In the genomic region with DNA sequence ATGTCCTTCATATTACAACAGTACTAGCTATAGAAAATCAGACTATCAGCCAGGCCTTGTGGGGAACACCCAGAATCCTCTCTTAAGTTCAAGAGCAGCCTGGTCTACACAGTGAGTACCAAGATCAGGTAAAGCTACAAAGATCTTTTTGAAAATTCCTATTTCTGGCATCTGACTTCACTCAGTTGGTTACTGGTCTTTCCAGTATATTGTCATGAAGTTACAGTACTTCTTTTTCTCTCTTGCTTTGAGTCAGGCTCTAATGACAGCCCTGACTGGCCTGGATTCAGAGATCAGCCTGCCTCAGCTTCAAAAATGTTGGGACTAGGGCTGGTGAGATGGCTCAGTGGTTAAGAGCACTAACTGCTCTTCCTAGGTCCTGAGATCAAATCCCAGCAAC, we compare ENCODE assay signal across 9 mouse cellular contexts. TPM values are rescaled to one million over a fixed set of nuclear protein-coding genes. Genes with fewer than 3 reads are reported as not detected.
A peak's percentile ranks its signal among the peaks of the same experiment; 100 is the strongest.
DNase-seq lines count a peak whose midpoint lies in the region; ATAC-seq and TF ChIP-seq lines count a peak whose summit lies in the region.
"Had no signal": no experiment of that assay in that cellular context is flagged by ENCODE, and none has a peak within 500 bp of the region (broad histone marks: within the 10 kb centered on the region; RNA-seq: fewer than 3 reads in every experiment).

No protein-coding gene starts in this region.

- no peak for TF ChIP-seq POLR2A in testis, adult 2 months (IDR thresholded peaks at IDR 0.05; ENCODE audit: control insufficient read depth, low read depth, low read length)

- no peak for ATAC-seq in liver, embryonic 14.5 days (ENCODE audit: insufficient read depth)
- no peak for ATAC-seq in stomach, embryonic 16.5 days (ENCODE audit: insufficient read depth, low FRiP score)
- no peak for ATAC-seq in monocyte, adult 5-6 weeks (replicated peaks; ENCODE audit: insufficient number of reproducible peaks, low FRiP score, low TSS enrichment, poor library complexity, severe bottlenecking)

- no peaks in the 10 kb centered on the region for H3K36me3 ChIP-seq in testis, adult 2 months (ENCODE audit: control insufficient read depth, insufficient read depth, low read length)
- H3K36me3 ChIP-seq in liver, embryonic 14.5 days (replicated peaks; ENCODE audit: control insufficient read depth, insufficient read depth, low read depth) = no peaks in the 10 kb centered on the region
- H3K36me3 ChIP-seq in stomach, embryonic 16.5 days (ENCODE audit: control insufficient read depth, insufficient read depth, low read length) = no peaks in the 10 kb centered on the region

- TF ChIP-seq EP300 in liver, embryonic 14.5 days (IDR thresholded peaks at IDR 0.05; ENCODE audit: low read depth) = no peak

- no peak overlapping the region for H3K27ac ChIP-seq in gastrocnemius, adult 2 months
- peak overlapping the region; percentile 42; the same call in 1 of the 2 replicates for H3K27ac ChIP-seq in testis, adult 2 months (ENCODE audit: control insufficient read depth, insufficient read depth, low read depth, low read length)
- H3K27ac ChIP-seq in liver, embryonic 14.5 days = no peak overlapping the region
- H3K27ac ChIP-seq in stomach, embryonic 16.5 days (ENCODE audit: low read length) = no peak overlapping the region
- H3K27ac ChIP-seq: macrophage had no signal

- no peak for DNase-seq in gastrocnemius, adult 2 months
- no peak for DNase-seq in gastrocnemius, adult 8-10 months (ENCODE audit: low spot score in 2 of 2)
- no peak for DNase-seq in testis, postnatal 10 days (ENCODE audit: low spot score)
- no peak for DNase-seq in liver, embryonic 14.5 days (ENCODE audit: low read depth in 3 of 3, low spot score in 3 of 3)
- no peak for DNase-seq in cerebellum, postnatal 4 days (ENCODE audit: low spot score in 2 of 2)

- intact Hi-C loops in gastrocnemius, adult 2 months (cut with DNase I) = loop anchor here (5.0 to 10.0 kb wide), 2 partner anchors 53 to 421 kb away; a partner anchor contains a TSS

- no peaks in the 10 kb centered on the region for H3K27me3 ChIP-seq in testis, adult 2 months (ENCODE audit: control insufficient read depth, insufficient read depth, low read length)
- no peaks in the 10 kb centered on the region for H3K27me3 ChIP-seq in liver, embryonic 14.5 days (ENCODE audit: control insufficient read depth, insufficient read depth, low read length)
- no peaks in the 10 kb centered on the region for H3K27me3 ChIP-seq in stomach, embryonic 16.5 days (ENCODE audit: control insufficient read depth, insufficient read depth, low read length)

- no peak overlapping the region for H3K9ac ChIP-seq in liver, embryonic 14.5 days (replicated peaks)
- no peak overlapping the region for H3K9ac ChIP-seq in stomach, embryonic 16.5 days (ENCODE audit: low read length)

- peak overlapping the region; percentile 81 for H3K4me3 ChIP-seq in gastrocnemius, adult 2 months
- H3K4me3 ChIP-seq in testis, adult 2 months (ENCODE audit: control insufficient read depth, low read depth, low read length) = 0 out of 2 replicates have a peak overlapping the region, but pooled peaks have one; percentile 34
- H3K4me3 ChIP-seq in liver, embryonic 14.5 days (ENCODE audit: insufficient read depth in 1 of 2, low read depth in 2 of 2, low read length in 2 of 2) = peak overlapping the region in 1 of 2 experiments; percentile 16; a peak in 2 of 4 replicates
- H3K4me3 ChIP-seq in stomach, embryonic 16.5 days (replicated peaks; ENCODE audit: low read length) = no peak overlapping the region

- H3K9me3 ChIP-seq in liver, embryonic 14.5 days (ENCODE audit: control insufficient read depth, low read length) = no peaks in the 10 kb centered on the region
- H3K9me3 ChIP-seq in stomach, embryonic 16.5 days (replicated peaks; ENCODE audit: control insufficient read depth, low read length) = no peaks in the 10 kb centered on the region

- H3K4me1 ChIP-seq in testis, adult 2 months (ENCODE audit: control insufficient read depth, insufficient read depth, low read length) = peaks cover 5% of the 10 kb centered on the region
- H3K4me1 ChIP-seq in liver, embryonic 14.5 days (replicated peaks; ENCODE audit: control insufficient read depth in 2 of 2, insufficient read depth in 2 of 2, low read length in 1 of 2) = peaks cover 7 to 13% of the 10 kb centered on the region in 2 experiments
- H3K4me1 ChIP-seq in stomach, embryonic 16.5 days (ENCODE audit: control insufficient read depth, insufficient read depth, low read length) = peaks cover 6% of the 10 kb centered on the region; the same call in 1 of the 2 replicates

- no peak for TF ChIP-seq CTCF in gastrocnemius, adult 2 months (IDR thresholded peaks at IDR 0.05)
- no peak for TF ChIP-seq CTCF in testis, adult 2 months (IDR thresholded peaks at IDR 0.05; ENCODE audit: control insufficient read depth, insufficient read depth, insufficient replicate concordance, low read depth, low read length)
- TF ChIP-seq CTCF in liver, embryonic 14.5 days (IDR thresholded peaks at IDR 0.05; ENCODE audit: low read depth) = no peak

- H3K4me2 ChIP-seq in liver, embryonic 14.5 days (ENCODE audit: low read depth) = peak overlapping the region; percentile 82
- peak overlapping the region; percentile 64; the same call in 1 of the 2 replicates for H3K4me2 ChIP-seq in stomach, embryonic 16.5 days (ENCODE audit: low read depth, low read length)

RNA-seq across cellular contexts. Expression of a gene that starts 4.4 kb away (rescaled TPM):
- total RNA-seq in gastrocnemius, adult 2 months (2021) = 10 to 100 TPM; 77.2 to 80.3 TPM
- 10 to 100 TPM; 75.6 to 84.6 (median 76.1) TPM for total RNA-seq in gastrocnemius, adult 8-10 months (2022)
- polyA plus RNA-seq in testis, adult 2 months (2012; rRNA removed) = 6.7 and 7.6 TPM in 2 replicates
- 2.2 and 3.8 TPM in 2 replicates for polyA plus RNA-seq in liver, embryonic 14.5 days (2012; rRNA removed)
- 12.8 and 15.1 TPM in 2 replicates for polyA plus RNA-seq in liver, embryonic 14.5 days (2014; fragmentation: Nextera tagmentation; extraction: Ambion mirVana)
- polyA plus RNA-seq in stomach, embryonic 16.5 days (2015; fragmentation: Nextera tagmentation; extraction: Ambion mirVana) = 21.8 and 22.3 TPM in 2 replicates
- total RNA-seq in monocyte, adult 5-6 weeks (2017) = 42.6 to 51.6 TPM (median 49.2 TPM) in 3 replicates

RNA-seq across cellular contexts. Expression of a gene that starts 40.6 kb away (rescaled TPM):
- under 1 TPM in 1 of 2 experiments, not detected in 1; 0.11 TPM for total RNA-seq in gastrocnemius, adult 2 months (2021)
- under 1 TPM in 1 of 4 experiments, not detected in 3; 0.08 TPM for total RNA-seq in gastrocnemius, adult 8-10 months (2022)
- 0.05 and 0.14 TPM in 2 replicates for polyA plus RNA-seq in testis, adult 2 months (2012; rRNA removed)
- polyA plus RNA-seq in liver, embryonic 14.5 days (2012; rRNA removed) = 0.26 and 0.31 TPM in 2 replicates
- polyA plus RNA-seq in liver, embryonic 14.5 days (2014; fragmentation: Nextera tagmentation; extraction: Ambion mirVana) = 0.51 and 0.62 TPM in 2 replicates
- 0.40 and 0.51 TPM in 2 replicates for polyA plus RNA-seq in stomach, embryonic 16.5 days (2015; fragmentation: Nextera tagmentation; extraction: Ambion mirVana)
- 5.1 to 9.4 TPM (median 8.1 TPM) in 3 replicates for total RNA-seq in monocyte, adult 5-6 weeks (2017)

RNA-seq across cellular contexts. Expression of a gene that starts 55.2 kb away (rescaled TPM):
- 100 to 1,000 TPM; 116 to 180 TPM for total RNA-seq in gastrocnemius, adult 2 months (2021)
- total RNA-seq in gastrocnemius, adult 8-10 months (2022) = 100 to 1,000 TPM; 123 to 132 (median 128) TPM
- 8.5 and 11.1 TPM in 2 replicates for polyA plus RNA-seq in testis, adult 2 months (2012; rRNA removed)
- polyA plus RNA-seq in liver, embryonic 14.5 days (2012; rRNA removed) = 31.8 and 52.8 TPM in 2 replicates
- polyA plus RNA-seq in liver, embryonic 14.5 days (2014; fragmentation: Nextera tagmentation; extraction: Ambion mirVana) = 87.4 and 97.3 TPM in 2 replicates
- polyA plus RNA-seq in stomach, embryonic 16.5 days (2015; fragmentation: Nextera tagmentation; extraction: Ambion mirVana) = 120 and 141 TPM in 2 replicates
- 21.0 to 31.0 TPM (median 28.5 TPM) in 3 replicates for total RNA-seq in monocyte, adult 5-6 weeks (2017)
